Mouse (Mus musculus) retina, postnatal 7 days (tissue): ENCODE measurements around the gene Ces2e.
"Not testable (repeated sequence)": the region's sequence is repeated elsewhere in the genome, so short reads cannot be mapped to it uniquely, and the experiment has no call there.

Source experiments
- DNase-seq: peaks from one replicate; pipeline ENCODE4 v3.0.0-alpha.2; 2012; ENCODE audit warnings: low read depth, low spot score

Ces2e gene

DNA sequence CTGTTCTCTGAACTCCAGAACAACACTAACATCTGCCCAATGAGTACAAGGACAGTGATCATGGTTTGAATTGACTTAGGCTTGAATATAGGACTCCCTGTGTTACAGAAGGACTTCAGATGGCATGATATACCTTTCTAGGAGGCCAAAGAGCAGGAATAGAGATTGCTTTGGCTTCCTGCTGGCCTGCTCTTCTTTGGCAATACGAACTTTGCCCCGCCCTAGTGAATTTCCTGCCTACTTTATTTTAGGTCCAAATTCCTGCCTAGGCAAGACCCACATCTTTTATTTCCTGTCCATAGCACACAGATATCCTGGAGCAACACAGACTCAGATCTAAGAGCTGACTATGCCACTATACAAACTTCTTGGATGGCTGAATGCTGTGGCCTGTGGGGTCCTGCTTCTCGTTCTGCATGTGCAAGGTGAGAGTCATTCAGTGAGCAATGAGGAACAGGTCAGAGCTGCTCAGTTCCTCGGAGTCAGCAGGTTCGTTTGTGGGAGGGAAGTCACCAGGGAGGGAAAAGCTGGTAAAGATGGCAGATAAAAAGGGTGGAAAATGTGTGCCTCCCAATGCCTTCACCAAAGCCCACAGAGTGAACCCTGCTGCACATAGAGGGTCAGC is at the start of gene Ces2e:
Ces2e (plus strand) TSS at position 289 of the 625 bp plus-strand sequence.
- no peak for DNase-seq

DNA sequence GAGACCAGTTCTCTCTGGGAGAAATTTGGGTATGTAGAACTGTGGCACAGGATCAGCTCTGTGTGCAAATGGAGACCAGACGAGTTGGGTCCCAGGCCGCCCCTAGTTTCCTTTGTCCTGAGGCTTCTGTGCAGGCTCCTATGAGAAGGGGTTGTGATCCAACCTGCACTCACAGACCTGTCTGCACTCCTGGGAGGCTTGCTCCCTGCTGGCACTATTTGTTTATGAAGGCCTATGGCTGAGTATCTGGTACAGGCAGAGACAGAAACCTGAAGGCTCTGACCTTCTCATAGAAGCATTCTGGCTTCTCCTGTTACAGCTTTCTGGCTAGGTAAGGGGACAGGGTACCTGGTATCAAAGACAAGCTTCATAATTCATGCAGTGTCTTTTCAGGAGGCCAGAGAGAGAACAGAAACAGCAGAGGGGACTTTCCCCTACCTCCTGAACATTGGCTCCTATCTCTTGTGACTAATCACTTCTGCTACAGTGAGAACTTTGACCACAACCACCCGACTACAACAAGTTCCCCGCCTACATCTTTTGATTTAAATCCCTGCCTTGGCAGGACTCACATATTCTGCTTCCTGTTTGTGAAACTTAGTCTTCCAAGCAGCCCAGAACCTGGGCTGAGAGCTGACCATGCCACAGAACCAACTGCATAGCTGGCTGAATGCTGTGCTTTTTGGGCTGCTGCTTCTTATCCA is 39.7 kb upstream of the Ces2e start:
- not testable (repeated sequence) for DNase-seq

DNA sequence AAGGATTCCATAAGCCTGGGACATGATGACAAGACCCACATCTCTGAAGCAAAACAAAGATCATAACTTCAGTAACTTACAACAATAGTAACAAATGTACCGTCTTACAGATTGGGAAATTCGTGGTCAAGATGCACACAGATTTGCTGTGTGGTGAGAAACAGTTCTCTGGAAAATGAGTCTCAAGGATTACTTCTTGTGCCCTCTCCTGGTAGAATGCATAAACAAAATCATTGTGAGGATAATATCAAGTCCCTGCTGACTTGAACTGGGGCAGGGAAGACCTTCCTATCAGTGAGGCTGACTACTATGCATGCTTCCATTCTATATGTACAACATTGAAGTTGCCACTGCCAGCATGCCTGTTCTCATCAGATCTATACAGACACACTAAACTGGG is 24.3 kb upstream of the Ces2e start:
- no peak for DNase-seq

DNA sequence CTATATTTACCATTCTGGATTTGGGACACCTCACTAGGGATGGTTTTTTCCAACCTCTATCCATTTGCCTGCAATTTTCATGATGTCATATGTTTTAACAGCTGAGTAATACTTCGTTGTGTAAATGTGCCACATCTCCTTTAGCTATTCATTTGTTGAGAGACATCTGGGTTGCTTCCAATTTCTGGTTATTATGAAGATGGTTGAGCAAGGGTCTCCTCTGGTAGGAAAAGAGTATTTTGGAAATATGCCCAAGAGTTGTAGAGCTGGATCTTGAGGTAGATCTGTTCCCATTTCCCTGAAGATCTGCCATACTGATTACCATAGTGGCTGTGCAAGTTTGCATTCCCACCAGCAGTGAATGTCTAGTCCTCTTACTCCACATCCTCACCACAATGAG is 18.9 kb upstream of the Ces2e start:
- DNase-seq: no peak

DNA sequence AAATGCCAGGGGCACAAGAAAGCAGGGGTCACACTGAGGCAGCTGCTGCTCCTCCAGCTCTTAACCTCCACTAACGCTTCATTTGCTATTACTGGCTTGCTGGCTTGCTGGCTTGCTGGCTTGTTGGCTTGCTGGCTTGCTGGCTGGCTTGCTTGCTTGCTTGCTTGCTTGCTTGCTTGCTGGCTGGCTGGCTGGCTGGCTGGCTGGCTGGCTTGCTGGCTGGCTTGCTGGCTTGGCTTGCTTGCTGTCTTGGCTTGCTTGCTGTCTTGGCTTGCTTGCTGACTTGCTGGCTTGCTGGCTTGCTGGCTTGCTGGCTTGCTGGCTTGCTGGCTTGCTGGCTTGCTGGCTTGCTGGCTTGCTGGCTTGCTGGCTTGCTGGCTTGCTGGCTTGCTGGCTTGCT is 17.0 kb upstream of the Ces2e start:
- DNase-seq: not testable (repeated sequence)

DNA sequence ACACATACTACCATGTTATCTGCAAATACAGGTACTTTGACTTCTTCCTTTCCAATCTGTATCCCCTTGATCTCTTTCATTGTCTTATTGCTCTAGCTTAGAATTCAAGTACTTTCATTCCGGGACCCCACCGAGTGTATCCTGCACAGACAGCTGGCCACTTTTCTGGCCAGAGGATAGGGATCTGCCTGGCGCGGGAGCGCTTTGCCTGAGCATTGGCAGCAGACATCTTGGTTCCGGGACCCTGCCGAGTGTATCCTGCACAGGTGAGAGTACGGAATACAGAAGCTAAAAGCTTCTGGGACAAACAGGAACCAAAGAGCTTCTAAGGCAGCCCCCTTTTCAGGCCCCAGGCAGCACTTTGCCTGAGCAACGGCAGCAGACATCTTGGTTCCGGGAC is 16.4 kb upstream of the Ces2e start:
- DNase-seq: not testable (repeated sequence)

DNA sequence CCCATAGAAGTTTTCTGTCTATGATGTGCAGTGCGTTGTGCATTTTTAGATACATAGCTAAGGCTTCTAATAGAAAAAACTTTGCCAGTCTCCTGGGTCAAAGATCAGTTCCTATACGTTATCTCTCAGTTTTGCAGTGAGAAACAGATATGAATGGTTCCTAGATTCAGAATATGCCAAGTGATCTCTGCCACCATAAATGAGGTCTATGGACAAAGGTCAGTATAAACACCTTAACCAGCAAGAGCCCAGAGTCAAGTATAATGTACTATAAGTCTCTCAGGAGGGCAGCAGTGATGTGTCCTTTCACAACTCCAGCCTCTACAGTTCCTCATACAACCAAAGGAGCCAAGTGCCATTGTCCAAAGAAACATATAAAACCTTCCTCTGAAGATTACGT is 1.2 kb downstream of the Ces2e start:
- DNase-seq: no peak

DNA sequence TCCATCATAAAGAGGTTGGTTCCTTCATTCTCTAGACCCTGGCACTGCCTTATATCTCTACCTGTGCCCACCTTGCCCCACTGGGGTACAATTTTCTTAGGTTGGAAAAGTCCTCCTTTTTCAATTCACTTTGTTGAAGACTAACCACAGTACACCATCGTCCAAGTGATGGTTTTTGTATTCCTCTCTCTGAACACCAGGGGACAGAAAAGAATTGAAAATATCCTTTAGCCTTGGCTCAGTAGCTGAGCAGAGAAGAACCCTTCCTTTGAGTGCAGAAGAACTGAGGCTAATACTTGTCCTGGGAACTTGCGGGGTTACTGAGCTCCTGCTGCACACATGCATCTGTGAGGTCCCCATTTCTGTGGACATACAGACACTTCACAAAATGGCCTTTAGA is 18.6 kb downstream of the Ces2e start:
- no peak for DNase-seq

DNA sequence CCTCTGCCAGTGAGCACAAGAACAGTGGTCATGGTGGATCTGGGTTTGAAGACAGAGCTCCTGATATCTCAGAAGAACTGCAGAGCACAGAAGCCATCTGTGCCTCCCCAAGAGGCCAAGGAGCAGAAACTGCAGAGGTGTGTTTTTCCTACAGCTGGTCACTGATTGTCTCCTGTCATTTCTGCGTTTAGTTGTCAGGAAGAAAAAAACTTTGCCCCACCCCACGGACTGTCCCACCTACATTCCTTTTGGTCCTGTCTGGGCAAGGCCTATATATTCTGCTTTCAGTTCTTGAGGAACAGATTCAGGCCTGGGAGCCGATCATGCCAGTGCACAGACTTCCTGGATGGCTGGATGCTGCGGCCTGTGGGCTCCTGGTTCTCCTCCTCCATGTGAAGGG is 21.0 kb downstream of the Ces2e start, which contains the start of gene Ces2f:
Ces2f (plus strand) TSS at position 301 of the 400 bp plus-strand sequence.
- no peak for DNase-seq

DNA sequence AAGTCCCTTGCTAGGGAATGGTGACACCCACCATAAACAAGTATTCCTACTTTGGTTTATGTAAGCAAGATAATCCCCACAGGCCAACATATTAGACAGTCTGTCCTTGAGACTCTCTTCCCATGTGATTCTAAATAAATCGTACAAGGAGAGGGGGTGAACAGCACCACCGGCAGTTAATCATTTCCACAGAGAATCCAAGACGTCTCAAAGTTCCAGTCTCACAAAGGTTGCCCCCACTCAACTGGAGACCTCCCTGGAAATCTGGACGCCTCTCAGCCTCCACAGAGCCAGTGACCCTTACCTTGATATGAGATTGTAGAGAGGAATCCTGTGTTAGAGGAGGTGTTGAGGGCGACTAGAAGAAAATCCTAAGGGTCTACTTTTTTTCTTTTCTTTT is 23.0 kb downstream of the Ces2e start:
- DNase-seq: no peak

DNA sequence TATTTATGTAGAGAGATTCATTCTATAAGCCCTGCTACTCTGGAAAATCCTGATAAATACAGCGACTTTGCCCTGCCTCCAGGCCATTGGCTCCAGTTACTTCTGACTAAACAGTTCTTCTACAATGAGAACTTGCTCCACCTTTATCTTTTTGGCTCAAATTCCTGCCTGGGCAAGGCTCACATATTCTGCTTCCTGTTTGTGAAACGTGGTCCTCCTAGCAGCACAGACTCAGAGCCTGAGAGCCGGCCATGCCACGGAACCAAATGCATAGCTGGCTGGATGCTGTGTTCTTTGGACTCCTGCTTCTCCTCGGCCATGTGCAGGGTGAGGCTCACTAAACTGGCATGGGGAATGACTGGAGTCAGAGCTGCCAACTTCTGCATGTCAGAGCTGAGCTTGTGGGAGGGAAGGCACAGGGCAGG is 35.5 kb downstream of the Ces2e start, which contains the start of gene Ces2g:
Ces2g (plus strand) TSS at position 182 of the 425 bp plus-strand sequence.
- no peak for DNase-seq

DNA sequence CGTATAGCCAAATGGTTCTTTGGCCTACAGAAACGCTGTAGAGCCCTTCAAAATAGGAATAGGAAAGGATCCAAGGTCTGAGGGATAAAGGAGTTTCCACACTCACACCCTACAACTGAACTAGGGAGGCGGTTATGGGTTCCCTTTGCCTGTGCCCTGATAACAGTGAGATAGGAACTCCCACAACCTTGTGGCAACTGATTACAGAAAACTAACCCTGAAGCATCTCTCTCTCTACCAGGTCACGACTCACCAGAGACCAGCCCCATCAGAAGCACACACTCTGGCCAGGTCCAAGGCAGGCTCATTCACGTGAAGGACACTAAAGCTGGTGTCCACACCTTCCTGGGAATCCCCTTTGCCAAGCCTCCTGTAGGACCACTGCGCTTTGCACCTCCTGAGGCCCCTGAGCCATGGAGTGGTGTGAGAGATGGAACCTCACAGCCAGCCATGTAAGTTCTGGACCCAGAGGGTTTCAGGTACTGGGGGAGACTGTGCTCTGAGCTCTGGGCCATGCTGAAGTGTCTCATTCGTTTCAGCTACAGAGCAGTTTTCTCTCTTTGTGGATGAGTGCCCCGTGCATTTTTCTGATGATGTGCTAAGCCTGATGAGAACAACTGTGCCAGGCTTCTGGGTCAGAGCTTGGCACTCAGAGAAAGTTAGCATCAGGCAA is 36.3 kb downstream of the Ces2e start:
- DNase-seq: no peak

DNA sequence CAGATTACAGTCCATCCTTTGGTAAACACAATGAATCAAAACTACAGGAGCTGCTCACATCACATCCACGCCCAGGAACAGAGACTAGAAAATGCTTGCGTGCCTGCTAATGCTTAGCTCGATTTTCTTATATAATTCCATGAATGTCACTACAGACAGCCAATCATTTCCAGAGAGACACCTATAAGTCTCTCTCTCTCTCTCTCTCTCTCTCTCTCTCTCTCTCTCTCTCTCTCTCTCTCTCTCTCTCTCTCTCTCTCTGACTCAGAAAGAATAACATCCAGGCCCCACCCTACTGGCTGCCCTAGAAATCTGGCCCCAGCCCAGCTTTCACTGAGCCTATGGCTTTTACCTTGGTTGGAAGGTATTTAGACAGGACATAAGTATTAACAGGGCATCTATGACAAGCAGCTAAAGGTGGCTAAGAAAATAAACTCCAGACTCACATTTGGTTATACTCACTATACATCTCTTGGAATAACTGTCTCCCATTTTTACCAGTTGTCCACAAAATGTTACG is 37.4 kb downstream of the Ces2e start:
- DNase-seq: no peak

DNA sequence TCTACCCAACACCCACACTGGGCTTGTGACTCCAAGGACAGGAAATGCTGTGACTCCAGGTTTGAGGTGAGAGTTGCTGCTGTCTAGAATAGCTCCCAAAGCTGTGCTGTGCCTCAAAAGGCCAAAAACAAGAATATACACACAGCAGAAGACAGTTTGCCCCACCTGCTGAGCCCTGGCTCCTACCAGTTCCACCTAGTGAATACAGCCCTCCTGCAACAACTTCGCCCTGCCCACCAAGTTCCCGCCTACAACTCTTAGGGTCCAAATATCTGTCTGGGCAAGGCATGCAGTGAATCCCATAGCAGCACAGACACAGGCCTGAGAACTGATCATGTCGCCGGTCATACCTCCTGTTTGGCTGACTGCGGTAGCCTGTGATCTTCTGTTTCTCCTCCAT is 58.1 kb downstream of the Ces2e start:
- no peak for DNase-seq
